Mouse (Mus musculus): ENCODE measurements at regions not wholly inside any gene's neighbourhood (a gene's known extent, or its start where the extent isn't known, plus 50 kb on each side); places are given as distances from the start of the nearest gene placed in this dataset.

- Histone ChIP-seq H3K9me3 (ENCODE audit: control insufficient read depth, low read length) (no peaks in the 10 kb centered on the region), H3K27me3 (replicated peaks; ENCODE audit: control insufficient read depth, insufficient read depth, low read length) (no peaks in the 10 kb centered on the region), H3K4me2 (peak overlapping the region; percentile 44), H3K36me3 (ENCODE audit: control insufficient read depth, insufficient read depth, low read length) (no peaks in the 10 kb centered on the region), H3K4me1 (replicated peaks; ENCODE audit: control insufficient read depth, insufficient read depth, low read length) (peaks cover 10% of the 10 kb centered on the region), H3K4me3 (ENCODE audit: low read depth, low read length) (no peak overlapping the region), H3K9ac (ENCODE audit: low read depth, low read length) (no peak overlapping the region), H3K27ac (ENCODE audit: low read depth, low read length) (peak overlapping the region; percentile 48)
- ATAC-seq (replicated peaks; ENCODE audit: low FRiP score) = peak; percentile 90
- 30% methylated on average over 8 of the region's 8 CpGs for WGBS
- DNase-seq (ENCODE audit: low spot score) = no peak
Measured at GRCm38 (mm10) chr9:61299873-61300560, 72.1 kb upstream of the Tle3 start.

DNA sequence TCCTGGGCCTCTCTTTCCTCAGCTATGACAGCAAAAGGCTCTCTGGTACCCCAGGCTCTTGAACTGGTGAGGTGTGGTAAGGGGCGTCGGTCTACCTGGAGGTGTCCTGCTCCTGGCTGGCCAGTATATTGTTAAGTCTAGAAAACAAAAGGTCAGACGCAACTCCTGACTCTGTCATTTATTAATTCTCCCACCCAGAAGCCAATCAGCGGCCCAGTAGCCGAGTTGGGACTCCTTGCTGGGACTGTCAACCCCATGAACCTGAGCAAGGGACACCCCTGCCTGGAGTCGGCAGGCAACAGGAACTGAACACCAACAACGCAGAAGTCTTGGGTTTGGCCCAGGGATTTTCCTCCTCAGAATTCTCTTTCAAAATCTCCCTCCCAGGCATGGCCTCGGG lies 71.1 kb upstream of the Tle3 start:
- DNase-seq (ENCODE audit: low spot score) (no peak), ATAC-seq (replicated peaks; ENCODE audit: low FRiP score) (no peak)
- 82% methylated on average over 8 of the region's 8 CpGs for WGBS
- Histone ChIP-seq H3K4me3 (ENCODE audit: low read depth, low read length) (no peak overlapping the region), H3K9ac (ENCODE audit: low read depth, low read length) (no peak overlapping the region), H3K36me3 (ENCODE audit: control insufficient read depth, insufficient read depth, low read length) (no peaks in the 10 kb centered on the region), H3K4me2 (no peak overlapping the region), H3K27ac (ENCODE audit: low read depth, low read length) (no peak overlapping the region), H3K9me3 (ENCODE audit: control insufficient read depth, low read length) (no peaks in the 10 kb centered on the region), H3K4me1 (replicated peaks; ENCODE audit: control insufficient read depth, insufficient read depth, low read length) (peaks cover 10% of the 10 kb centered on the region), H3K27me3 (replicated peaks; ENCODE audit: control insufficient read depth, insufficient read depth, low read length) (no peaks in the 10 kb centered on the region)

- H3K36me3 ChIP-seq (ENCODE audit: control insufficient read depth, insufficient read depth, low read length) = no peaks in the 10 kb centered on the region
- H3K27ac ChIP-seq (ENCODE audit: low read depth, low read length) = no peak overlapping the region
- ATAC-seq (replicated peaks; ENCODE audit: low FRiP score) = no peak
- no peak overlapping the region for H3K4me3 ChIP-seq (ENCODE audit: low read depth, low read length)
- WGBS = 17% methylated on average over 5 of the region's 5 CpGs
- DNase-seq (ENCODE audit: low spot score) = no peak
- H3K27me3 ChIP-seq (replicated peaks; ENCODE audit: control insufficient read depth, insufficient read depth, low read length) = no peaks in the 10 kb centered on the region
- H3K9ac ChIP-seq (ENCODE audit: low read depth, low read length) = no peak overlapping the region
- no peaks in the 10 kb centered on the region for H3K9me3 ChIP-seq (ENCODE audit: control insufficient read depth, low read length)
- no peak overlapping the region for H3K4me2 ChIP-seq
- H3K4me1 ChIP-seq (replicated peaks; ENCODE audit: control insufficient read depth, insufficient read depth, low read length) = peaks cover 10% of the 10 kb centered on the region
Measured at GRCm38 (mm10) chr9:61302724-61303123, 69.4 kb upstream of the Tle3 start.

- Histone ChIP-seq H3K36me3 (ENCODE audit: control insufficient read depth, insufficient read depth, low read length) (no peaks in the 10 kb centered on the region), H3K9ac (ENCODE audit: low read depth, low read length) (no peak overlapping the region), H3K27ac (ENCODE audit: low read depth, low read length) (no peak overlapping the region), H3K4me3 (ENCODE audit: low read depth, low read length) (no peak overlapping the region), H3K9me3 (ENCODE audit: control insufficient read depth, low read length) (no peaks in the 10 kb centered on the region), H3K27me3 (replicated peaks; ENCODE audit: control insufficient read depth, insufficient read depth, low read length) (peaks cover 3% of the 10 kb centered on the region; the same call in 1 of the 2 replicates), H3K4me2 (no peak overlapping the region), H3K4me1 (replicated peaks; ENCODE audit: control insufficient read depth, insufficient read depth, low read length) (peaks cover 9% of the 10 kb centered on the region)
- ATAC-seq (replicated peaks; ENCODE audit: low FRiP score) = no peak
- DNase-seq (ENCODE audit: low spot score) = no peak
- 77% methylated on average over 9 of the region's 9 CpGs for WGBS
Measured at GRCm38 (mm10) chr9:61306306-61306705, 65.9 kb upstream of the Tle3 start.

DNA sequence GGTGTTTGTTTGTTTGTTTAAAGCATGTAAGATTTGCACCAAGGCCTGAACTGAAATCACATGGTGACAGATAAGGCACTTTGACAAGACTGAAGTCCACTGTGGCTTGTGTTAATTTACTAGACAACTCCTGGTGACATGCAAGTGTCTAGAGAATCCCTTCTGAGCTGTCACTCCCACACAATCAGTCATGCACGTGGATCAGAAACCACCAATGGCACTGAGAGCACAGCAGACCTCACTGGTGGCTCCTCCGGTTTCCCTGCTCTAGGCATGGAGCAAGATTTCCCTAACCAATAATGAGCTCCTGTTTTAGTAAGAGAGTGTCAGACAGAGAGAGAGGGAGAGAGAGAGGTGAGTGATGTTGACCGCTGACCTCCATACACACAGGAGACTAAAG lies 63.1 kb upstream of the Tle3 start:
- no peak for DNase-seq (ENCODE audit: low spot score)
- Histone ChIP-seq H3K4me2 (no peak overlapping the region), H3K9me3 (ENCODE audit: control insufficient read depth, low read length) (no peaks in the 10 kb centered on the region), H3K4me3 (ENCODE audit: low read depth, low read length) (no peak overlapping the region), H3K4me1 (replicated peaks; ENCODE audit: control insufficient read depth, insufficient read depth, low read length) (peaks cover 11% of the 10 kb centered on the region), H3K36me3 (ENCODE audit: control insufficient read depth, insufficient read depth, low read length) (no peaks in the 10 kb centered on the region), H3K27me3 (replicated peaks; ENCODE audit: control insufficient read depth, insufficient read depth, low read length) (peaks cover 19% of the 10 kb centered on the region), H3K9ac (ENCODE audit: low read depth, low read length) (no peak overlapping the region), H3K27ac (ENCODE audit: low read depth, low read length) (no peak overlapping the region)
- 44% methylated on average over 3 of the region's 3 CpGs for WGBS
- ATAC-seq (replicated peaks; ENCODE audit: low FRiP score) = no peak

- H3K4me2 ChIP-seq = no peak overlapping the region
- WGBS = 67% methylated on average over 8 of the region's 8 CpGs
- DNase-seq (ENCODE audit: low spot score) = no peak
- H3K27me3 ChIP-seq (replicated peaks; ENCODE audit: control insufficient read depth, insufficient read depth, low read length) = peaks cover 21% of the 10 kb centered on the region
- no peak for ATAC-seq (replicated peaks; ENCODE audit: low FRiP score)
- no peaks in the 10 kb centered on the region for H3K9me3 ChIP-seq (ENCODE audit: control insufficient read depth, low read length)
- peaks cover 14% of the 10 kb centered on the region for H3K4me1 ChIP-seq (replicated peaks; ENCODE audit: control insufficient read depth, insufficient read depth, low read length)
- H3K4me3 ChIP-seq (ENCODE audit: low read depth, low read length) = no peak overlapping the region
- no peak overlapping the region for H3K9ac ChIP-seq (ENCODE audit: low read depth, low read length)
- no peak overlapping the region for H3K27ac ChIP-seq (ENCODE audit: low read depth, low read length)
- H3K36me3 ChIP-seq (ENCODE audit: control insufficient read depth, insufficient read depth, low read length) = no peaks in the 10 kb centered on the region
Measured at GRCm38 (mm10) chr9:61309768-61310493, 62.2 kb upstream of the Tle3 start.

DNA sequence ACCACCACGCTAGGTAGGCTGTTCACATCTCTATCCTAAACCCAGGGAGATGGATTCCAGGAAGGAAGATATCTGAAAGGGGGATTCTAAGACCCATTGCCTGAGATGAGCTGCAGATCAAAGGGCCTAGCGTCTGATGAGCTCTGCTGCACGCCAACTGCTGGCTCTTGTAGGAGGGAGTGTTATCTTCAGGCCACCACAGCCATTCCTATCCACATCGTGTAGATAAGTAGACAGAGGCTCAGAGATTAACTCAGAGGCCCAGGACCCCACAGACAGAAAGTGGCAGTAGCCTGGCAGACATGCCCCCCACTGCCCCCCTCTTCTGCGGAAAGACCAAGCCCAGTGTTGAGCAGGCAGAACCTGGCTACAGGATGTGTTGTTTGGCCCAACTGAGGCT lies 61.6 kb upstream of the Tle3 start:
- H3K9me3 ChIP-seq (ENCODE audit: control insufficient read depth, low read length) = no peaks in the 10 kb centered on the region
- no peak overlapping the region for H3K4me2 ChIP-seq
- no peak overlapping the region for H3K4me3 ChIP-seq (ENCODE audit: low read depth, low read length)
- no peaks in the 10 kb centered on the region for H3K36me3 ChIP-seq (ENCODE audit: control insufficient read depth, insufficient read depth, low read length)
- no peak overlapping the region for H3K9ac ChIP-seq (ENCODE audit: low read depth, low read length)
- peaks cover 22% of the 10 kb centered on the region for H3K27me3 ChIP-seq (replicated peaks; ENCODE audit: control insufficient read depth, insufficient read depth, low read length)
- H3K4me1 ChIP-seq (replicated peaks; ENCODE audit: control insufficient read depth, insufficient read depth, low read length) = peaks cover 20% of the 10 kb centered on the region
- DNase-seq (ENCODE audit: low spot score) = no peak
- 24% methylated on average over 5 of the region's 5 CpGs for WGBS
- ATAC-seq (replicated peaks; ENCODE audit: low FRiP score) = peak; percentile 80
- H3K27ac ChIP-seq (ENCODE audit: low read depth, low read length) = no peak overlapping the region

DNA sequence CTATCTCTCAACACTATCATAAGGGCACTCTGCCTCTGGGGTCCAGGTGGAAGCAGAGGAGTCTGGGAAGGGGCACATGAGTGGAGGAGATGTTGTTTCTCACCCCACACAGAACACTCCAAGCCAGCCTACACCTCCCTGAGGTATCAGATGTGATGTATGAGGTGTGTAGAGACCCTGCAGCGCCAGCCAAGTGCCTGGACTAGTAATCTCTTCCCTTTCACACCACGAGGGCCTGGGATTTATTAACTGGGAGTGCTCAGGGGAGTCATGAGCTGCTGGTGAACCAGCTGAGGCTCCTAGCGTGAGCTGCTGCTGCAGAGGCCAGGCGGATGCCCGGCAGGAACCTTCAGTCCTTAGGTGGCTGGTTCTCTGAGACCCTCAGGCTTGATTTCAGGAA lies 60.6 kb upstream of the Tle3 start:
- peaks cover 26% of the 10 kb centered on the region for H3K4me1 ChIP-seq (replicated peaks; ENCODE audit: control insufficient read depth, insufficient read depth, low read length)
- ATAC-seq (replicated peaks; ENCODE audit: low FRiP score) (no peak), DNase-seq (ENCODE audit: low spot score) (no peak)
- H3K36me3 ChIP-seq (ENCODE audit: control insufficient read depth, insufficient read depth, low read length) = no peaks in the 10 kb centered on the region
- H3K9ac ChIP-seq (ENCODE audit: low read depth, low read length) = no peak overlapping the region
- no peak overlapping the region for H3K4me3 ChIP-seq (ENCODE audit: low read depth, low read length)
- WGBS = 47% methylated on average over 5 of the region's 5 CpGs
- no peaks in the 10 kb centered on the region for H3K9me3 ChIP-seq (ENCODE audit: control insufficient read depth, low read length)
- H3K4me2 ChIP-seq = no peak overlapping the region
- H3K27me3 ChIP-seq (replicated peaks; ENCODE audit: control insufficient read depth, insufficient read depth, low read length) = peaks cover 24% of the 10 kb centered on the region
- H3K27ac ChIP-seq (ENCODE audit: low read depth, low read length) = no peak overlapping the region

- Histone ChIP-seq H3K4me3 (ENCODE audit: low read depth, low read length) (no peak overlapping the region), H3K4me2 (no peak overlapping the region), H3K9ac (ENCODE audit: low read depth, low read length) (no peak overlapping the region), H3K27me3 (replicated peaks; ENCODE audit: control insufficient read depth, insufficient read depth, low read length) (peaks cover 37% of the 10 kb centered on the region), H3K36me3 (ENCODE audit: control insufficient read depth, insufficient read depth, low read length) (no peaks in the 10 kb centered on the region), H3K4me1 (replicated peaks; ENCODE audit: control insufficient read depth, insufficient read depth, low read length) (peaks cover 26% of the 10 kb centered on the region), H3K27ac (ENCODE audit: low read depth, low read length) (no peak overlapping the region), H3K9me3 (ENCODE audit: control insufficient read depth, low read length) (no peaks in the 10 kb centered on the region)
- DNase-seq (ENCODE audit: low spot score) (no peak), ATAC-seq (replicated peaks; ENCODE audit: low FRiP score) (no peak)
- 53% methylated on average over 6 of the region's 6 CpGs for WGBS
Measured at GRCm38 (mm10) chr9:61314630-61315179, 57.5 kb upstream of the Tle3 start.
